ENCODE assay signal across 32 mouse cellular contexts in the genomic region with DNA sequence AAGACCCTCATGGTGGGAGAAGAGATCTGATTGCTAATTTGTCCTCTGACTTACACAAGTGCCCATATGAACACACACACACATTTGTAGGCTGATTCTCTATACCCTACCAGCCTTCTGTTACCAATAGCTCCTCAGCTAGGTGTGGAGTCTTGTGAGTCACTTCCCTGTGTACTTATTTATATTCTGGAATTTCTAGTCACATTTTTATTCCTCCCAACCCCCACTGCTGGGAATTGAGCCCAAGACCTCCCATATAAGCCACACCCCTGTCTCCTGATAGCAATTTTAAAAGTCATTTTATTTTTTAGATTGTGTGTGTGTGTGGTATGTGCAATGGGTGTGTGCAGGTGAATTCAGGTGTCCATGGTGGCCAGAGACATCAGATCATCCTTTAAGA. TPM values are rescaled to one million over a fixed set of nuclear protein-coding genes. Genes with fewer than 3 reads are reported as not detected.
A peak's percentile ranks its signal among the peaks of the same experiment; 100 is the strongest.
DNase-seq lines count a peak whose midpoint lies in the region; ATAC-seq and TF ChIP-seq lines count a peak whose summit lies in the region.
"Had no signal": no experiment of that assay in that cellular context is flagged by ENCODE, and none has a peak within 500 bp of the region (broad histone marks: within the 10 kb centered on the region; RNA-seq: fewer than 3 reads in every experiment).

No protein-coding gene starts in this region.

- H3K9ac ChIP-seq in heart, postnatal 0 days (replicated peaks; ENCODE audit: low read depth, low read length): 0 out of 2 replicates have a peak overlapping the region, but pooled peaks have one; percentile 30
- no peak overlapping the region for H3K9ac ChIP-seq in lung, postnatal 0 days (replicated peaks; ENCODE audit: low read depth)
- H3K9ac ChIP-seq in intestine, embryonic 15.5 days: no peak overlapping the region
- no peak overlapping the region for H3K9ac ChIP-seq in liver, postnatal 0 days (replicated peaks)
- H3K9ac ChIP-seq: forebrain, embryonic 15.5 days; hindbrain, embryonic 15.5 days; limb, embryonic 12.5 days; midbrain, embryonic 12.5 days had no signal

- H3K36me3 ChIP-seq in heart, postnatal 0 days (replicated peaks; ENCODE audit: control insufficient read depth, insufficient read depth, low read length): no peaks in the 10 kb centered on the region
- no peaks in the 10 kb centered on the region for H3K36me3 ChIP-seq in lung, postnatal 0 days (ENCODE audit: insufficient read depth, low read length)
- no peaks in the 10 kb centered on the region for H3K36me3 ChIP-seq in intestine, embryonic 15.5 days
- H3K36me3 ChIP-seq in liver, postnatal 0 days (replicated peaks; ENCODE audit: insufficient read depth, low read length): no peaks in the 10 kb centered on the region; the same call in 1 of the 2 replicates
- H3K36me3 ChIP-seq: hindbrain, embryonic 15.5 days had no signal

- no peak for DNase-seq in heart, postnatal 0 days (ENCODE audit: low spot score)
- DNase-seq in heart, postnatal 25 days (ENCODE audit: low spot score): no peak
- peak; percentile 51 for DNase-seq in lung, postnatal 0 days (ENCODE audit: low spot score)
- no peak for DNase-seq in lung, postnatal 14 days
- peak; percentile 60 to 65 for DNase-seq in kidney, postnatal 36 days
- DNase-seq in thymus, postnatal 4 days: no peak
- no peak for DNase-seq in liver, postnatal 0 days
- DNase-seq: adrenal gland, postnatal 36 days; cerebellum, adult 11 months; cerebellum, postnatal 10 days; gastrocnemius, postnatal 14 days; heart, adult 18-20 months; heart, postnatal 4 days; layer of hippocampus, postnatal 36 days; lung, adult 2 months; spleen, adult 18-20 months; thymus, postnatal 14 days had no signal

- H3K4me2 ChIP-seq in heart, postnatal 0 days (ENCODE audit: low read depth, low read length): no peak overlapping the region
- no peak overlapping the region for H3K4me2 ChIP-seq in lung, postnatal 0 days (replicated peaks; ENCODE audit: low read depth, low read length)
- H3K4me2 ChIP-seq in intestine, embryonic 15.5 days (replicated peaks): no peak overlapping the region
- no peak overlapping the region for H3K4me2 ChIP-seq in liver, postnatal 0 days (ENCODE audit: low read depth, low read length)
- H3K4me2 ChIP-seq: forebrain, embryonic 15.5 days; hindbrain, embryonic 15.5 days; limb, embryonic 12.5 days; liver, embryonic 11.5 days; midbrain, embryonic 12.5 days had no signal

- no peak for TF ChIP-seq CTCF in heart, postnatal 0 days (IDR thresholded peaks at IDR 0.05; ENCODE audit: low read depth)
- TF ChIP-seq CTCF in lung, postnatal 0 days (IDR thresholded peaks at IDR 0.05): no peak
- TF ChIP-seq CTCF in liver, postnatal 0 days (IDR thresholded peaks at IDR 0.05; ENCODE audit: low read depth): no peak

- ATAC-seq in heart, postnatal 0 days (ENCODE audit: insufficient read depth, low read depth): no peak
- ATAC-seq in lung, postnatal 0 days: peak; percentile 44
- ATAC-seq in intestine, embryonic 15.5 days: no peak
- no peak for ATAC-seq in liver, postnatal 0 days
- ATAC-seq: CD4-positive, CD25-positive, alpha-beta regulatory T cell, adult 4 months; forebrain, embryonic 15.5 days; Patski had no signal

- no peak for TF ChIP-seq EP300 in heart, postnatal 0 days (IDR thresholded peaks at IDR 0.05; ENCODE audit: low read depth)
- no peak for TF ChIP-seq EP300 in lung, postnatal 0 days (IDR thresholded peaks at IDR 0.05)
- no peak for TF ChIP-seq EP300 in liver, postnatal 0 days (IDR thresholded peaks at IDR 0.05; ENCODE audit: low read depth)

- H3K4me1 ChIP-seq in heart, postnatal 0 days (ENCODE audit: control insufficient read depth, insufficient read depth): 0 out of 2 replicates have a peak, but pooled peaks cover 6% of the 10 kb centered on the region
- H3K4me1 ChIP-seq in lung, postnatal 0 days (ENCODE audit: insufficient read depth, low read depth, low read length): no peaks in the 10 kb centered on the region
- H3K4me1 ChIP-seq in intestine, embryonic 15.5 days (replicated peaks): peaks cover 7% of the 10 kb centered on the region; the same call in 1 of the 2 replicates
- peaks cover 8% of the 10 kb centered on the region for H3K4me1 ChIP-seq in liver, postnatal 0 days (ENCODE audit: insufficient read depth)

- intact Hi-C loops in heart, postnatal 25 days (cut with DNase I): no loop called here

- H3K9me3 ChIP-seq in heart, postnatal 0 days (replicated peaks; ENCODE audit: control insufficient read depth, low read length): no peaks in the 10 kb centered on the region
- no peaks in the 10 kb centered on the region for H3K9me3 ChIP-seq in lung, postnatal 0 days (ENCODE audit: low read length)
- H3K9me3 ChIP-seq in intestine, embryonic 15.5 days: no peaks in the 10 kb centered on the region
- no peaks in the 10 kb centered on the region for H3K9me3 ChIP-seq in liver, postnatal 0 days (ENCODE audit: low read length)
- H3K9me3 ChIP-seq: embryonic facial prominence, embryonic 10.5 days; forebrain, embryonic 15.5 days; hindbrain, embryonic 15.5 days; limb, embryonic 12.5 days; midbrain, embryonic 12.5 days had no signal

- H3K4me3 ChIP-seq in heart, postnatal 0 days (ENCODE audit: low read depth, low read length): no peak overlapping the region
- no peak overlapping the region for H3K4me3 ChIP-seq in lung, postnatal 0 days (ENCODE audit: low read depth, low read length)
- H3K4me3 ChIP-seq in intestine, embryonic 15.5 days (replicated peaks): no peak overlapping the region
- H3K4me3 ChIP-seq in liver, postnatal 0 days (ENCODE audit: low read depth, low read length): no peak overlapping the region
- H3K4me3 ChIP-seq: embryonic facial prominence, embryonic 10.5 days; forebrain, embryonic 15.5 days; hindbrain, embryonic 15.5 days; layer of hippocampus, adult 2 months; limb, embryonic 12.5 days; midbrain, embryonic 12.5 days had no signal

- H3K27me3 ChIP-seq in heart, postnatal 0 days (ENCODE audit: control insufficient read depth, insufficient read depth, low read length): no peaks in the 10 kb centered on the region
- H3K27me3 ChIP-seq in lung, postnatal 0 days (replicated peaks; ENCODE audit: insufficient read depth, low read length): no peaks in the 10 kb centered on the region
- no peaks in the 10 kb centered on the region for H3K27me3 ChIP-seq in intestine, embryonic 15.5 days (replicated peaks)
- H3K27me3 ChIP-seq in liver, postnatal 0 days (ENCODE audit: insufficient read depth, low read length): no peaks in the 10 kb centered on the region
- H3K27me3 ChIP-seq: forebrain, embryonic 15.5 days; hindbrain, embryonic 15.5 days; limb, embryonic 12.5 days; midbrain, embryonic 12.5 days; Patski had no signal

- H3K27ac ChIP-seq in heart, postnatal 0 days (ENCODE audit: low read depth): no peak overlapping the region
- no peak overlapping the region for H3K27ac ChIP-seq in lung, postnatal 0 days (ENCODE audit: low read length)
- H3K27ac ChIP-seq in intestine, embryonic 15.5 days: 0 out of 2 replicates have a peak overlapping the region, but pooled peaks have one; percentile 22
- H3K27ac ChIP-seq in liver, postnatal 0 days (ENCODE audit: low read depth): no peak overlapping the region
- H3K27ac ChIP-seq: embryonic facial prominence, embryonic 10.5 days; forebrain, embryonic 15.5 days; hindbrain, embryonic 15.5 days; layer of hippocampus, adult 2 months; limb, embryonic 12.5 days; midbrain, embryonic 12.5 days had no signal

RNA-seq across cellular contexts. Expression of gene Neu1, which starts 13.3 kb away (rescaled TPM):
- total RNA-seq in heart, postnatal 0 days (2014; rRNA removed; ENCODE audit: low replicate concordance): 30.1 and 79.2 TPM in 2 replicates
- 18.6 and 19.5 TPM in 2 replicates for polyA plus RNA-seq in heart, postnatal 0 days (2015; fragmentation: Nextera tagmentation; extraction: Ambion mirVana)
- 10 to 100 TPM; 12.7 to 14.1 TPM for total RNA-seq in heart, postnatal 25 days (2021)
- polyA plus RNA-seq in lung, postnatal 0 days (2015; fragmentation: Nextera tagmentation; extraction: Ambion mirVana): 31.9 and 34.2 TPM in 2 replicates
- polyA plus RNA-seq in intestine, embryonic 15.5 days (2015; fragmentation: Nextera tagmentation; extraction: Ambion mirVana): 118 and 134 TPM in 2 replicates
- polyA plus RNA-seq in liver, postnatal 0 days (2015; fragmentation: Nextera tagmentation; extraction: Ambion mirVana): 35.6 and 40.3 TPM in 2 replicates

RNA-seq across cellular contexts. Expression of gene Hspa1b, which starts 14.7 kb away (rescaled TPM):
- 6.0 and 21.6 TPM in 2 replicates for total RNA-seq in heart, postnatal 0 days (2014; rRNA removed; ENCODE audit: low replicate concordance)
- polyA plus RNA-seq in heart, postnatal 0 days (2015; fragmentation: Nextera tagmentation; extraction: Ambion mirVana): 0.14 and 0.25 TPM in 2 replicates
- 1 to 10 TPM; 1.9 to 6.9 TPM for total RNA-seq in heart, postnatal 25 days (2021)
- polyA plus RNA-seq in lung, postnatal 0 days (2015; fragmentation: Nextera tagmentation; extraction: Ambion mirVana): 0.35 and 0.50 TPM in 2 replicates
- 0.43 TPM in 2 replicates for polyA plus RNA-seq in intestine, embryonic 15.5 days (2015; fragmentation: Nextera tagmentation; extraction: Ambion mirVana)
- 0.06 and 0.12 TPM in 2 replicates for polyA plus RNA-seq in liver, postnatal 0 days (2015; fragmentation: Nextera tagmentation; extraction: Ambion mirVana)
- polyA plus RNA-seq: limb, embryonic 12.5 days; midbrain, embryonic 12.5 days had no signal

RNA-seq across cellular contexts. Expression of gene Gm20481, which starts 25.4 kb away (rescaled TPM):
- total RNA-seq in heart, postnatal 0 days (2014; rRNA removed; ENCODE audit: low replicate concordance): not detected in 2 replicates
- polyA plus RNA-seq in heart, postnatal 0 days (2015; fragmentation: Nextera tagmentation; extraction: Ambion mirVana): not detected in 2 replicates
- not detected for total RNA-seq in heart, postnatal 25 days (2021)
- polyA plus RNA-seq in lung, postnatal 0 days (2015; fragmentation: Nextera tagmentation; extraction: Ambion mirVana): not detected in 2 replicates
- polyA plus RNA-seq in intestine, embryonic 15.5 days (2015; fragmentation: Nextera tagmentation; extraction: Ambion mirVana): not detected in 2 replicates
- 0.28 TPM in 1 of 2 replicates, not detected in the other for polyA plus RNA-seq in liver, postnatal 0 days (2015; fragmentation: Nextera tagmentation; extraction: Ambion mirVana)
- total RNA-seq: adrenal gland, postnatal 36 days; gastrocnemius, postnatal 14 days; heart, adult 18-20 months; heart, postnatal 4 days; layer of hippocampus, adult 2 months; layer of hippocampus, postnatal 36 days; left cerebral cortex, postnatal 14 days; monocyte, adult 5-6 weeks had no signal
- polyA plus RNA-seq: cortical plate, adult 2 months; embryonic facial prominence, embryonic 10.5 days; forebrain, embryonic 15.5 days; hindbrain, embryonic 15.5 days; intestine, embryonic 14.5 days; limb, embryonic 12.5 days; liver, embryonic 11.5 days; lung, adult 2 months; midbrain, embryonic 12.5 days; neural tube, embryonic 11.5 days had no signal

RNA-seq across cellular contexts. Expression of gene Hspa1a, which starts 27.6 kb away (rescaled TPM):
- 8.2 and 10.2 TPM in 2 replicates for total RNA-seq in heart, postnatal 0 days (2014; rRNA removed; ENCODE audit: low replicate concordance)
- 2.5 and 2.8 TPM in 2 replicates for polyA plus RNA-seq in heart, postnatal 0 days (2015; fragmentation: Nextera tagmentation; extraction: Ambion mirVana)
- total RNA-seq in heart, postnatal 25 days (2021): 1 to 10 TPM; 2.9 to 7.7 TPM
- 8.2 and 11.9 TPM in 2 replicates for polyA plus RNA-seq in lung, postnatal 0 days (2015; fragmentation: Nextera tagmentation; extraction: Ambion mirVana)
- 6.2 and 6.3 TPM in 2 replicates for polyA plus RNA-seq in intestine, embryonic 15.5 days (2015; fragmentation: Nextera tagmentation; extraction: Ambion mirVana)
- 0.46 and 0.59 TPM in 2 replicates for polyA plus RNA-seq in liver, postnatal 0 days (2015; fragmentation: Nextera tagmentation; extraction: Ambion mirVana)

RNA-seq across cellular contexts. Expression of gene Hspa1l, which starts 28.1 kb away (rescaled TPM):
- total RNA-seq in heart, postnatal 0 days (2014; rRNA removed; ENCODE audit: low replicate concordance): 3.3 and 5.1 TPM in 2 replicates
- 1.6 and 1.8 TPM in 2 replicates for polyA plus RNA-seq in heart, postnatal 0 days (2015; fragmentation: Nextera tagmentation; extraction: Ambion mirVana)
- 1 to 10 TPM; 6.9 to 8.1 TPM for total RNA-seq in heart, postnatal 25 days (2021)
- 0.70 and 0.79 TPM in 2 replicates for polyA plus RNA-seq in lung, postnatal 0 days (2015; fragmentation: Nextera tagmentation; extraction: Ambion mirVana)
- 0.16 and 0.78 TPM in 2 replicates for polyA plus RNA-seq in intestine, embryonic 15.5 days (2015; fragmentation: Nextera tagmentation; extraction: Ambion mirVana)
- 0.18 TPM in 1 of 2 replicates, not detected in the other for polyA plus RNA-seq in liver, postnatal 0 days (2015; fragmentation: Nextera tagmentation; extraction: Ambion mirVana)

Comparison
In these comparisons a context has a peak if more than half of its experiments do, and no peak if none do; other contexts are left out.
1. DNase-seq: peak in lung, postnatal 0 days (single experiment) and kidney, postnatal 36 days (2 of 2); none in heart, postnatal 0 days (single experiment), heart, postnatal 25 days (single experiment), lung, postnatal 14 days (single experiment), thymus, postnatal 4 days (single experiment) and liver, postnatal 0 days (single experiment).